Mouse (Mus musculus): Measurements from ENCODE around the gene Snx19. TPM values are rescaled to one million over a fixed set of nuclear protein-coding genes. Genes with fewer than 3 reads are reported as not detected.
A peak's percentile ranks its signal among the peaks of the same experiment; 100 is the strongest.

Snx19 gene
- total and polyA plus RNA-seq, 3 experiments: 12.0 to 17.4 TPM; not detected in 1

DNA sequence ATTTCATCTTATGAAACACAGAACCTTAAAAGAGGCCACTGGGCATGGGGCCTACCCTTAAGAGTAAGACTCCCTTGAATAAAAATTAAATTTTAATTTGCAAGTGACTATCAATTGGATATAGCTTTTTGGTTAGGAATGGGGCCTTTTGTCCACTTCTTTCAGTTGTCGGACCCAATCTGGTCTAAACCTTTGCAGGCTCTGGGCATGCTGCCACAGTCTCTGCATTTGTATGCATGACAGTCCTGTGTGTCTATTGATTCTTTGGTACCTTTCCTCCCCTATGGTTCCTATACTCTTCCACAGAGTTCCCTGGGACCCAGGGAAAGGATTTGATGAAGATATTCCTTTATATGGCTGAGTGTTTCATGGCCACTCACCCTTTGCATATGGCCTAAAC lies 26.1 kb upstream of the Snx19 start:
- Histone ChIP-seq H3K4me3 (ENCODE audit: control insufficient read depth in 1 of 2, insufficient read depth in 1 of 2, low read depth in 2 of 2, low read length in 2 of 2) (no peak overlapping the region), H3K36me3 (ENCODE audit: control insufficient read depth in 1 of 2, insufficient read depth in 2 of 2, low read length in 2 of 2) (no peaks in the 10 kb centered on the region), H3K27me3 (ENCODE audit: control insufficient read depth in 1 of 2, insufficient read depth in 2 of 2, low read length in 2 of 2) (no peaks in the 10 kb centered on the region), H3K27ac (ENCODE audit: control insufficient read depth, low read depth, low read length) (no peak overlapping the region), H3K4me1 (ENCODE audit: control insufficient read depth in 1 of 2, insufficient read depth in 2 of 2, low read length in 2 of 2) (no peaks in the 10 kb centered on the region), H3K9me3 (replicated peaks; ENCODE audit: insufficient read depth, low read length) (no peaks in the 10 kb centered on the region), H3K79me2 (ENCODE audit: control insufficient read depth, insufficient read depth, low read length, poor library complexity) (no peaks in the 10 kb centered on the region), H3K9ac (ENCODE audit: control insufficient read depth, low read depth, low read length, poor library complexity, severe bottlenecking) (no peak overlapping the region)
- DNase-seq (ENCODE audit: low read depth, low spot score): no peak
- TF ChIP-seq GABPA (IDR thresholded peaks at IDR 0.05; ENCODE audit: low read depth, low read length) (no peak), NELFE (IDR thresholded peaks at IDR 0.05; ENCODE audit: low read depth, low read length) (no peak), BHLHE40 (IDR thresholded peaks at IDR 0.05; ENCODE audit: borderline replicate concordance, low read depth, low read length) (no peak)

DNA sequence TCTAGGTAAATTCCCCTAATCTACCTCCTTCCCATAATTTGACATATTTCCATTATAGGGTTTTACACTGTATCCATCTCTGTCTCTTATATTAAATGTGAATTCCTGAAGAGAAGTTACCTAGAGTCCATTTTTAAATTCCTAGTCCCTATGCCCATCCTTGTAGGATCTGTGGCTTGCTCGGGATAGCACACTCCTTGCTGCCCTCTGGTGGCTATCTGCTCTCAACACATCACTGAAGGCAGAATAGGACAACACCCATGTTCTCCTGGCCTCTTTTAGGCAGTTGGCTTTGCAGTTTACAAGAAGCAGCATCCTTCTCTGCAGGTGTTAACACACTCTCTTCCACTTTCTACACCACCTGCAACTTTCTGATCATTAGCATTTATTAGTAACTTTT lies 4.0 kb upstream of the Snx19 start:
- H3K4me3 ChIP-seq (ENCODE audit: control insufficient read depth in 1 of 2, insufficient read depth in 1 of 2, low read depth in 2 of 2, low read length in 2 of 2): no peak overlapping the region
- H3K4me1 ChIP-seq (ENCODE audit: control insufficient read depth in 1 of 2, insufficient read depth in 2 of 2, low read length in 2 of 2): peaks cover 0 to 7% of the 10 kb centered on the region in 2 experiments; a peak in 1 of 4 replicates
- peaks cover 10% of the 10 kb centered on the region for H3K79me2 ChIP-seq (ENCODE audit: control insufficient read depth, insufficient read depth, low read length, poor library complexity)
- DNase-seq (ENCODE audit: low read depth, low spot score): peak; percentile 67
- H3K36me3 ChIP-seq (ENCODE audit: control insufficient read depth in 1 of 2, insufficient read depth in 2 of 2, low read length in 2 of 2): peaks cover 0 to 3% of the 10 kb centered on the region in 2 experiments; a peak in 1 of 4 replicates
- TF ChIP-seq TAL1 (IDR thresholded peaks at IDR 0.05; ENCODE audit: low read length) (no peak), RAD21 (IDR thresholded peaks at IDR 0.05; ENCODE audit: low read depth, low read length) (peak; percentile 47), ZKSCAN1 (IDR thresholded peaks at IDR 0.05; ENCODE audit: low read depth, low read length) (no peak), SIN3A (IDR thresholded peaks at IDR 0.05; ENCODE audit: low read length) (no peak), CTCF (IDR thresholded peaks at IDR 0.05 in 2 of 3, conservative IDR thresholded peaks at IDR 0.05 in 1 of 3; ENCODE audit: control insufficient read depth in 1 of 3, insufficient read depth in 1 of 3, low read depth in 2 of 3, low read length in 3 of 3, poor library complexity in 1 of 3, severe bottlenecking in 1 of 3) (peak; percentile 70 to 76 (median 72)), MAZ (IDR thresholded peaks at IDR 0.05; ENCODE audit: low read depth, low read length) (no peak), USF1 (IDR thresholded peaks at IDR 0.05; ENCODE audit: low read depth, low read length) (no peak), GATA1 (IDR thresholded peaks at IDR 0.05; ENCODE audit: low read depth, low read length) (no peak), SMC3 (IDR thresholded peaks at IDR 0.05; ENCODE audit: low read depth, low read length) (peak; percentile 69), MYC (IDR thresholded peaks at IDR 0.05; ENCODE audit: low read depth, low read length) (no peak), EP300 (IDR thresholded peaks at IDR 0.05; ENCODE audit: low read depth in 1 of 2, low read length in 2 of 2) (no peak), POLR2AphosphoS2 (IDR thresholded peaks at IDR 0.05; ENCODE audit: low read length) (no peak), ZMIZ1 (IDR thresholded peaks at IDR 0.05; ENCODE audit: low read depth, low read length) (no peak)
- no peaks in the 10 kb centered on the region for H3K9me3 ChIP-seq (replicated peaks; ENCODE audit: insufficient read depth, low read length)
- H3K27ac ChIP-seq (ENCODE audit: control insufficient read depth, low read depth, low read length): no peak overlapping the region
- H3K27me3 ChIP-seq (ENCODE audit: control insufficient read depth in 1 of 2, insufficient read depth in 2 of 2, low read length in 2 of 2): peaks cover 0 to 1% of the 10 kb centered on the region in 2 experiments; a peak in 2 of 4 replicates
- no peak overlapping the region for H3K9ac ChIP-seq (ENCODE audit: control insufficient read depth, low read depth, low read length, poor library complexity, severe bottlenecking)

DNA sequence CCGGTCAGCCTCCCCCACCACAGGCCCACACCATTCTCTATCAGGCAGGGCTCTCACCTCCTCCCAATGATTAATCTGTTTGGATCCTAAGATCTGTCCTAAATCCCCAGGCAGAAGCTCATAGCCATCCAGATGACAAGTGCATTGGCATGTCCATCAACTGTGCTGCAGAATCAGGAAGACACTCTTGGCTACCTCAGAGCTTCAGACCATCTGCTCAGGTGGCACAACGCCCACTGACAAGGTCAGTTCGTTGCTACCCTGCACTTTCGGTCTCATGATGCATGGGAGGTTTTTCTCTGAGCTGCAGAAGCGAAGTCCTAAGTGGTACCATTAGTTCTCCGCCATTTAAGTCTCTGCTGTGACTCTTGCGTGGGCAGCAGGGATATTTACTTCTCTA lies 1.7 kb upstream of the Snx19 start:
- no peak overlapping the region for H3K27ac ChIP-seq (ENCODE audit: control insufficient read depth, low read depth, low read length)
- no peak overlapping the region for H3K4me3 ChIP-seq (ENCODE audit: control insufficient read depth in 1 of 2, insufficient read depth in 1 of 2, low read depth in 2 of 2, low read length in 2 of 2)
- peaks cover 0 to 8% of the 10 kb centered on the region in 2 experiments; a peak in 2 of 4 replicates for H3K36me3 ChIP-seq (ENCODE audit: control insufficient read depth in 1 of 2, insufficient read depth in 2 of 2, low read length in 2 of 2)
- no peak overlapping the region for H3K9ac ChIP-seq (ENCODE audit: control insufficient read depth, low read depth, low read length, poor library complexity, severe bottlenecking)
- H3K27me3 ChIP-seq (ENCODE audit: control insufficient read depth in 1 of 2, insufficient read depth in 2 of 2, low read length in 2 of 2): peaks cover 0 to 1% of the 10 kb centered on the region in 2 experiments; a peak in 2 of 4 replicates
- peaks cover 0 to 18% of the 10 kb centered on the region in 2 experiments; a peak in 2 of 4 replicates for H3K4me1 ChIP-seq (ENCODE audit: control insufficient read depth in 1 of 2, insufficient read depth in 2 of 2, low read length in 2 of 2)
- peaks cover 19% of the 10 kb centered on the region for H3K79me2 ChIP-seq (ENCODE audit: control insufficient read depth, insufficient read depth, low read length, poor library complexity)
- TF ChIP-seq JUND (IDR thresholded peaks at IDR 0.05; ENCODE audit: low read depth, low read length) (no peak), POLR2A (IDR thresholded peaks at IDR 0.05; ENCODE audit: control insufficient read depth in 1 of 2, insufficient read depth in 1 of 2, low read depth in 1 of 2, low read length in 2 of 2, poor library complexity in 1 of 2) (no peak), USF2 (IDR thresholded peaks at IDR 0.05; ENCODE audit: borderline replicate concordance in 1 of 2, insufficient read depth in 1 of 2, low read depth in 1 of 2, low read length in 2 of 2) (no peak), ZMIZ1 (IDR thresholded peaks at IDR 0.05; ENCODE audit: low read depth, low read length) (no peak), MYC (IDR thresholded peaks at IDR 0.05; ENCODE audit: low read depth, low read length) (no peak), MAX (IDR thresholded peaks at IDR 0.05; ENCODE audit: low read length) (no peak), ZNF384 (IDR thresholded peaks at IDR 0.05; ENCODE audit: low read depth, low read length) (no peak), USF1 (IDR thresholded peaks at IDR 0.05; ENCODE audit: low read depth, low read length) (no peak), SIN3A (IDR thresholded peaks at IDR 0.05; ENCODE audit: low read length) (no peak), MEF2A (IDR thresholded peaks at IDR 0.05; ENCODE audit: extremely low read depth, insufficient replicate concordance, low read depth, low read length, poor library complexity, severe bottlenecking) (no peak), MYB (IDR thresholded peaks at IDR 0.05; ENCODE audit: low read depth, low read length) (no peak), MAFK (IDR thresholded peaks at IDR 0.05; ENCODE audit: borderline replicate concordance, low read depth, low read length) (no peak), RCOR1 (IDR thresholded peaks at IDR 0.05; ENCODE audit: low read depth, low read length) (no peak)
- no peaks in the 10 kb centered on the region for H3K9me3 ChIP-seq (replicated peaks; ENCODE audit: insufficient read depth, low read length)
- no peak for DNase-seq (ENCODE audit: low read depth, low spot score)

All from MEL (cell line).